Mouse (Mus musculus) bone marrow, adult 2 months (tissue): ENCODE measurements around the gene Mst1r. TPM values are rescaled to one million over a fixed set of nuclear protein-coding genes. Genes with fewer than 3 reads are reported as not detected.

Experiments used
- H3K27ac ChIP-seq: fragments of 200-500 bp; 2 replicates; pipeline ENCODE4 v1.5.1; 2012; ENCODE audit warnings: low read depth, mild to moderate bottlenecking, control low read depth, inconsistent platforms, low read length; ENCODE audit not compliant: control insufficient read depth, poor library complexity, insufficient read depth
- H3K4me1 ChIP-seq: fragments of 200-500 bp; 2 replicates; pipeline ENCODE4 v1.6.1; 2011; ENCODE audit warnings: low read length; ENCODE audit not compliant: control insufficient read depth, insufficient read depth
- H3K4me3 ChIP-seq: fragments of 200-500 bp; replicated peaks from 2 replicates; pipeline ENCODE3; 2011; ENCODE audit warnings: mild to moderate bottlenecking, low read depth, low read length, control low read depth; ENCODE audit not compliant: control insufficient read depth
- CTCF ChIP-seq: fragments of 200-500 bp; IDR thresholded peaks from 2 replicates; pipeline ENCODE4 v1.5.1; 2011; ENCODE audit warnings: low read length, control low read depth; ENCODE audit not compliant: control insufficient read depth, insufficient read depth
- POLR2A ChIP-seq: fragments of 200-500 bp; IDR thresholded peaks from 2 replicates; pipeline ENCODE4 v1.6.1; 2011; ENCODE audit warnings: low read depth, mild to moderate bottlenecking, control low read depth, low read length, borderline replicate concordance; ENCODE audit not compliant: control insufficient read depth
- WGBS: fragments of 180-500 bp; shearing (Covaris S2); methylation state at CpG from one replicate; pipeline ENCODE4 v1.1.7; 2018; 5-methylcytosine and 5-hydroxymethylcytosine counted together
- polyA plus RNA-seq: library from polyadenylated mRNA; stranded (reverse); fragments of >200 nt; gene quantifications from 2 replicates; pipeline ENCODE4 v1.2.4, GENCODE M21; 2011; ENCODE audit warnings: low replicate concordance; ENCODE audit not compliant: missing spikeins, insufficient read depth, insufficient read length

Gene Mst1r
- polyA plus RNA-seq, result 0.20 and 0.75 TPM in 2 replicates

DNA sequence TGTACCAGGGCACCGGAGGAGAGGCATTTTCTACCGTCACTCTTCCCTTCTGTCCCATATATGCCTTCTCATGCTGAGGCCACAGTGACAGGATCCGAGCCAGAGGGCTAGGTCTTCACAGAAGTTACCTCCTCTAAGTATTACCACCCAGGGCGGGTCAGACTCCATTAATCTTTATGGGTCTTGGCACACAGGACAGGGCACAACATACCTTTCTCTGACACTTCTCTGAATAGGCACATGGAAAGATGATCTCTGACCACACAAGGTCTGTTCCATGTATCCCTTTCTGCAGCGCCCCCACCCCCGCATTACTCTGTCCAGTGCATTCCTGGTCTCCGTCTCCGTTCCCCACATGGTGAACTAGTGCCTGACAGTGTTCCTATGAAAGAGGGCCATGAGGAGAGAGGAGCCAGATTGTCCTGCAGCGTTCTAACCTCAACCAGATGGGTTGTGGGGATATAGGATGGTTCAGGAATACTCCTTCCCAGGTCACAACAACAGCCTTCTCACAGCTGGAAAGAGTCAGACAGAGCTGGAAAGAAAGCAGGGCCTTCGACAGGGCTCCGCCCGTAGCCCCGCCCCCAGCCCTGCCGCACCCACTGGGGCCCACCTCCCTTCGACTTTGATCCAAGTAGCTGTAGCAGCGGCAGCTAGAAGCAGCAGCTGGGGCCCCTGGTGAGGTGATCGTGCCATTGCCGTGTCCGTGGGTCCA lies at the start of gene Mst1r:
Mst1r (plus strand) TSS at position 622 of the 715 bp plus-strand sequence.
- TF ChIP-seq POLR2A (no peak), CTCF (no peak)
- no peaks in the 10 kb centered on the region; the same call in 1 of the 2 replicates for H3K4me1 ChIP-seq
- H3K27ac ChIP-seq, result no peak within 1 kb of the TSS
- H3K4me3 ChIP-seq, result no peak within 1 kb of the TSS
- 36% methylated on average over 19 of the region's 19 CpGs for WGBS

DNA sequence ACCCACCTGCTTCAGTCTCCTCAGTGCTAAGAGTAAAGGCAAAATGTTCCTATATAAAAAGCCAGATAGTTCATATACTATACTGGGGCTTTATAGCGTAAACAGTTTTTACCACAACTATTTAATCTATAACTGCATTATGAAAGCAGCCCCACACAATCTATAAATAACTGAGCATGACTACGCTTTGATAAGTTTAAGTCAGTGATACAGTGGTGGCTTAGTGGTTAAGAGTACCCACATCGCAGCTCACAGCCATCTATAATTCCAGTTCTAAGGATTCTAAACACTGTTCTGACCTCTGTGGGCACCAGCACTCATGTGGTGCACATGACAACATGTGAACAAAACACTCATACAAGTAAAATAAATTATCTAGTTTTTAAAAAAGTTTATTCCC lies 48.3 kb upstream of the Mst1r start:
- 69% methylated on average over 3 of the region's 3 CpGs for WGBS
- Histone ChIP-seq H3K4me3 (no peak overlapping the region), H3K27ac (no peak overlapping the region), H3K4me1 (no peaks in the 10 kb centered on the region)
- TF ChIP-seq POLR2A, result no peak
- TF ChIP-seq CTCF, result no peak

DNA sequence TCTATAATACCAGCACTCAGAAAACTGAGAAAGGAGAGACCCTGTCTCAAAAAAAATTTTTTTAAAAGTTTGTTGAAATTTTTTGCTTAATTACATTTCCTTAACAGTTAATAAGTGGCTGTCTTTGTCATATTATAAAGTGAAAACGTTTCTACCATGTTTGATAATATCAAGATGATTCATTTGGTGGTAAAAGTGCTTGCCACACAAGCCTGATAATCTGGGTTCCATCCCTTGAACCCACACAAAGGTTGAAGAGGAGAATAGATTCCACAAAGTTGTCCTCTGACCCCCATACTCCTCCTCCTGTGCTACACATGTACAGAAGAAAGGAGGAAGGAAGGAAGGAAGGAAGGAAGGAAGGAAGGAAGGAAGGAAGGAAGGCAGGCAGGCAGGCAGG lies 42.2 kb upstream of the Mst1r start:
- no peak overlapping the region for H3K4me3 ChIP-seq
- WGBS, result 16% methylated on average over 1 of the region's 1 CpGs
- H3K4me1 ChIP-seq, result no peaks in the 10 kb centered on the region; the same call in none of the 2 replicates
- no peak overlapping the region for H3K27ac ChIP-seq
- no peak for TF ChIP-seq POLR2A
- no peak for TF ChIP-seq CTCF

DNA sequence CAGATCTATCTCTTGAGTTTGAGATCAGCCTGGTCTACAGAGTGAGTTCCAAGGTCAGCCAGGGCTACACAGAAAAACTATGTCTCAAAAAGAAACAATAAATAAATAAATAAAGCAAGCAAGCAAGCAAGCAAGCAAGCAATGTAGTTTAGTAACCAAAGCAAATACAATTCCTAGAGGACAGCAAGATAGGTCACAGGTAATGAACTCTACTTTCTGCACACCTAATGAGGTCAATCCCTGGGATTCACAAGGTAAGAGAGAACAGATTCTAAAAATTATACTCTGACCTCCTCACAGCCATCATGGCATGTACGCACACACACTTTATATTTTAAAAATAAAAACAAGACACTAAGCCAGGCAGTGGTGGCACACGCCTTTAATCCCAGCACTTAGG lies 40.6 kb upstream of the Mst1r start:
- 91% methylated on average over 2 of the region's 2 CpGs for WGBS

DNA sequence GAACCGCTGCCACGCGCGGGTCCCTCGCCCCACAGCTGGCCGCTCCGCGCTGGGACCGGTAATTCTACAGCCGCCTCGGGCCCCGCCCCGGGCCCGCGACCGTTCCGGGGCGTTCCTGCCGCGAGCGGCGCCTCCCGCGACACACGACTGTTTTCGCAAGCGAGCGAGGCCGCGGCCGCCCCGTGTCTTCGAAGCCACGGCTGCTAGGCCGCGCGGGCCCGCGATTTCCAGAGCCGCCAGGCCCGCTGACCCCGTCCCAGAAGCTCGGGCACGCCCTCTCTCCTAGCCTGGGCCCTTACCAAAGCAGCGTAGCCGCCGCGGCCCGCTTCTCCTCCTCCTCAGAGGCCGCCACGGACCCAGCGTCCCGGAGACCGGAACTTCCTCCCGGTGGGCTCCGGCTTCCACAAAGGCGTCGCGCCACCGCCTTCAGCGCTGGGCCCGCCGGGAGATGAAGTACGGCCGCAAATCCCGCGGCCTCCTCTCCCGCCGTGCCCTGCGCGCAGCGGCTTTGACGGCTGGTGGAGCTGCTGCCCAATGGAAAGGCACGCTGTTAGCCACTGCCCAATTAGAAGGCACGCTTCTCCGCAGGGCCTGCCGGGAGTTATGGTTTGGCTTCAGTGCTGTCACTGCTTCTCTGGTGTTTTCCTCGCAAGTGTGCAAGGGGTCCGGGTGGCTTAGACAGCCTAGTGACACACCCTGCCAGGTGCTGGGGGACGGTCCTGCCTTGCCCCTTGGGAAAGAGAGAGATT lies 34.1 kb upstream of the Mst1r start:
- peak overlapping the region; percentile 96 for H3K4me3 ChIP-seq
- under 1% methylated on average over 80 of the region's 80 CpGs for WGBS
- TF ChIP-seq POLR2A (peak; percentile 57), CTCF (no peak)
- H3K27ac ChIP-seq, result peak overlapping the region; percentile 98
- no peaks in the 10 kb centered on the region; the same call in none of the 2 replicates for H3K4me1 ChIP-seq

More for the DNA sequence above, 40.6 kb upstream of the Mst1r start:
- no peak for TF ChIP-seq CTCF
- no peak for TF ChIP-seq POLR2A
- no peak overlapping the region for H3K27ac ChIP-seq
- no peak overlapping the region for H3K4me3 ChIP-seq
- H3K4me1 ChIP-seq, result no peaks in the 10 kb centered on the region; the same call in none of the 2 replicates

DNA sequence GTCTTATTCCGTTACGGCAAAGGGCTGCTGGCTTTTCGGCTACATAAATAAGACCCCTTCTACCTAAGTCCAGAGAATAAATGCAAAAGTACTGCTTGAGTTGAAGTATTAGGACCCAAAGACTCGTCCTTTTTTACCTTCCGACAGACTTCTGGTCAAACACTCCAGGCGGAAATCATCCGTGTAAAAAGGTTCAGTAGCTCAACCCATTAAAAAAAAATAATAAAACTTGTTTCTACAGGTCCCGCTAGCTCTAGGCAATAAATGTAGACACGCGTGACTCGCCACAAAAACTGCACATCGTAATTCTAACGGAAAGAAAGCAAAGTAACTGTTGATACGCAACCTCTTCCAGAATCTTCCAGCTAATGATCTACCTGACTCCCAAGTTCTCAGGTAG lies 33.5 kb upstream of the Mst1r start, which contains the start of gene Rbm6:
Rbm6 (minus strand) TSS at position 101 of the 400 bp plus-strand sequence.
- TF ChIP-seq POLR2A, result no peak
- no peak for TF ChIP-seq CTCF
- Histone ChIP-seq H3K27ac (peak within 1 kb of the TSS; percentile 98), H3K4me1 (no peaks in the 10 kb centered on the region; the same call in none of the 2 replicates), H3K4me3 (peak within 1 kb of the TSS; percentile 96)
- 4% methylated on average over 14 of the region's 14 CpGs for WGBS

DNA sequence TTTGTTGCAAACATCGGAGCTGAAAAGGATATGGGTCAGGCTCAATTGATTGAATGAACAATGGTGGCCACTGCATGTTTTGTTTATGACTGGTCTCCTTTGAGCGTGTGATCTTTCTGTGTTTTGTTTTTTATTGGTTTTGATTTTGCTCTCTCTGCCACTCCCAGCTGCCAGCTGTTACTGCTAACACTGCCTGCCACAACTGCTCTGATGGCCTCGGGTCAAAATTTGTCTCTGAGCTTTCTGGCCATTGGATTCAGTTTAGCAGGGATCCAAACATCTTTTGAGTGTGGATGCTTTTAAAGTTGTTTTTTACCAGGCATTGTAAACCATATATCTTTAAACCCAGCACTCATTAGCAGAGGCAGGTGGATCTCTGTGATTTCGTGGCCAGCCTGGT lies 26.3 kb upstream of the Mst1r start:
- 56% methylated on average over 4 of the region's 4 CpGs for whole genome bisulfite sequencing
- TF ChIP-seq CTCF (no peak), POLR2A (no peak)
- Histone ChIP-seq H3K27ac (no peak overlapping the region), H3K4me3 (no peak overlapping the region), H3K4me1 (no peaks in the 10 kb centered on the region)

DNA sequence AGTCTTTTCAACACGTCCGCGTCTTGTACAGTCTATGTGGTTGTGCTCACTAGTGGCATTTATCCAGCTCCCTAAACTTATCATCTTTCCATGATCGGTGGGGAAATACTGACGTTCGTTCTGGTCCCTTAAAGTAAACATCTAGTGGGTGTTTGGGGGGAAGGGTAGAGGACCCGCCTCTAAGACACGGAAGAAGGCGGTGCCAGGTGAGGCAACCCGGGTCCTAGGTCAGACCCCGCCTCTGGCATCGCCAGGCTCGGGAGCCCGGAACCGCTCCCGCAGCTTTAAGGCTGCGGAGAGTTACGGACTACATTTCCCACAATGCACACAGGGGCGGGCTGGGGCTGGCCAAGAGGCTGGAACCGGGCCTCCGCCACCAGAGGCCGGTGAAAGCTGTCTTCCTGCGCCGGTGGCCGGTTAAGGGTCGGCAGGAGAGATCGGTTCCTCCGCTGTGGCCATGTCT lies 18.8 kb upstream of the Mst1r start, which contains the start of gene Mon1a:
Mon1a (plus strand) TSS at position 348 of the 463 bp plus-strand sequence.
- no peaks in the 10 kb centered on the region for H3K4me1 ChIP-seq
- WGBS, result under 1% methylated on average over 28 of the region's 28 CpGs
- TF ChIP-seq CTCF (no peak), POLR2A (peak; percentile 74; the same call in 1 of the 2 replicates)
- peak within 1 kb of the TSS; percentile 92 for H3K4me3 ChIP-seq
- H3K27ac ChIP-seq, result peak within 1 kb of the TSS; percentile 74
